Mouse (Mus musculus): ENCODE measurements around the gene Olfr615. TPM values are rescaled to one million over a fixed set of nuclear protein-coding genes. Genes with fewer than 3 reads are reported as not detected.
"Not testable (repeated sequence)": the region's sequence is repeated elsewhere in the genome, so short reads cannot be mapped to it uniquely, and the experiment has no call there.

The Olfr615 gene
- not detected for total RNA-seq (2021)
- long read RNA-seq, experiment 1, result 0 reads
- long read RNA-seq, experiment 2, result 0 reads

DNA sequence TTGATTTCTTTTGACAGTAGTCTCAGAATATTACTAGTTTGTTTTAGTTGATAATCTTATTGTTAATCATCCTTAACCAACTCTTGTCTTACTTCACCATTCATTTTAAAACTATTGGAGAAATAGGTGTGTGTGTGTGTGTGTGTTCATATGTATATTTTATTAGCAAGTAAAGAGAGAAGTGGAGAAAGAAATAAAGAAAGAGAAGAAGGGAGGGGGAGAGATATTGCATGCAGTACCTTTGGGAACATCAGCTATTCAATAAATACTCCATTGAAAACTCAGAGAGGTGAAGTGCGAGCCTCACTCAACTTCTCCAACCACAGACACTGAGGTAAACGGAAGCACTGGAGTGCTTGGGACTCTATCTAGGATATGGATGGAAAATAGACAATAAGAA lies at the start of gene Olfr615:
Gene Olfr615, plus strand, starts transcription at position 301 of the 400 bp plus-strand sequence.
- no peak for DNase-seq

GRCm38 (mm10) chr7:103512022-103512421 lies 43.9 kb upstream of the Olfr615 start, which contains the start of gene Olfr610:
Olfr610 (minus strand) TSS chr7:103512122.
- DNase-seq, result no peak

GRCm38 (mm10) chr7:103520746-103521145 lies 35.1 kb upstream of the Olfr615 start, which contains the start of gene Olfr611:
Olfr611 (minus strand) TSS chr7:103520846.
- DNase-seq, result not testable (repeated sequence)

- DNase-seq, result not testable (repeated sequence)
Measured at GRCm38 (mm10) chr7:103542617-103543016, 13.3 kb upstream of the Olfr615 start, which contains the start of gene Olfr612. Olfr612 (minus strand) TSS chr7:103542717.

GRCm38 (mm10) chr7:103547774-103548173 lies 8.1 kb upstream of the Olfr615 start, which contains the start of gene Olfr613:
Olfr613 (plus strand) TSS chr7:103548074.
- DNase-seq, result no peak

DNA sequence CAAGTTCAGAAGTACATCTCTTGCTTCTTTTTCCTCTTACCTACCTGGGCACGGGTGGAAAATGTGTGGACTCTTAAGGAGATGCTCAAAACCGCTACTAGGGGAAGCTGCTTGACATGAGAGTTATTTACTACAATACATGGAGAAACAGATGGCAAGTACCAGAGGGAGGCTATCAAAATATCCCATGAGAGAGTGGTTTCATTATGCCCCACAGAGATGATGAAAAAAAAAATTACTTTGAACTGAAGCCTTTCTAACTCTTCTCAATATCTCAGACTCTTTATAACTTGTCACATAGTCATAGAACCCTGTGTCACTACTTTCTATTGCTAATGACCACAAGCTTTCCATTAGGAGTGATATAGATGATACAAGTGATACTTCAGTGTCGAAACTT lies 13.2 kb downstream of the Olfr615 start, which contains the start of gene Olfr616:
Gene Olfr616, minus strand, starts transcription at position 101 of the 400 bp plus-strand sequence.
- DNase-seq, result no peak

- DNase-seq, result no peak
Measured at GRCm38 (mm10) chr7:103572761-103573160, 16.9 kb downstream of the Olfr615 start, which contains the start of gene Olfr617. Olfr617 (plus strand) TSS chr7:103573061.

DNA sequence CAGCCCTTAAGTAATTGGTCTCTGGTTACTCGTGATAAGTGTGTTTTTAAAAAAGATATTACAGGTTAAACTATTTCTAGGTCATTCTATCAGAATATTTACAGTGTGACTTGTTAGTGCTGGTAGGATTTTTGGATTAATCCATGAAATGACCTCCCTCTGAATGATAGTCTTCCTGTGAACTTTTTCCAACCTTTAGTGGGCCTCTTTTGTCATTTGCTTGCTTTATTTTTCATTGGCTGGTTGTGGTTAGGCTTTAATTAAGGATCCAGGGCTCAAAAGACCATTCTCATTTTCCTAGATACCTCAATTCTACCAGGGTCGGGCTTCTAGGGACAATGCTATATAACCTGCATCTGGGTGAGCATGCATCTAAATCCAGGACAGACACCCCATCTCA lies 33.9 kb downstream of the Olfr615 start, which contains the start of gene Olfr618:
Gene Olfr618, plus strand, starts transcription at position 301 of the 400 bp plus-strand sequence.
- no peak for DNase-seq

DNA sequence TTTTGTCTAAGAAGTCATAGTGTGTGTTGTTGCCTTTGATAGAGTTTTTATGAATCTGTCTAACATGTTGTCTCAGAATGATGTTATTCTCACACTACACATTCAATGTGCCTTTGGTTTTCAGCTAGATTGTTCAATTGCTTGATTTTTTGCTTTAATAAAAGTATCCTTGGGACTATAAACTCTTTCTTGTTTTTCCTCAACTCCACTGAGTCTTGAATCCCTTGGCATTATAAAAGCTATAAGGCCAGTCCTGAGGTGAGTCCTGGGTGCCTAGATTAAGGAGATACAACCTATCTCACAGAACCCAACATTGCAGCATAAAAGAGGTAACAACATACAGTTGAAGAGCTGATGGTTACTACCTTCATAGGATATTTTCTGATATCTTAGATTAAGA lies 44.4 kb downstream of the Olfr615 start, which contains the start of gene Olfr619:
Gene Olfr619, plus strand, starts transcription at position 301 of the 400 bp plus-strand sequence.
- no peak for DNase-seq

- DNase-seq, result no peak
Measured at GRCm38 (mm10) chr7:103607425-103607824, 51.5 kb downstream of the Olfr615 start.

DNA sequence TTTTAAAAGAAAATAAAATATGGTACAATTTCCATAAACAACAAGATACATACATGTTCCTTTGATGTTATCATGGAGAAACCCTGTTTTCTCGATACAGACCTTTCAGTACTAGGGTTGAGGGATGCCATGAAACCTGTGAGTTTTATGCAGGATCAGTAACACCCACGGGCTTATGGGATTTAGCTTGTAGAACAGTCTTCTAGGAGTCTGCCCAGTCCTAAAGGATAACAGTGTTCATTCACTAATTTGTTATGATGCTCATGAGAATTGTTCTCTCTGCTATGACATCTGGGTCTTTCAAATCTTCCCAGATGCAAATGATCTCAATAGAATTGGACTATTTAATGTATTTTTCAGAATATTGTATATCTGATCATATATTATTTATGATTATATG lies 56.6 kb downstream of the Olfr615 start, which contains the start of gene Olfr620:
Gene Olfr620, minus strand, starts transcription at position 101 of the 400 bp plus-strand sequence.
- DNase-seq, result no peak

Small RNA genes lying within 50 kb of the gene (microRNA-seq; reads per million reads assigned to microRNA genes)
- not detected for gene Gm26506

Other genes with a start within 250 kb of the Olfr615 start
- gene Olfr597, start 239.8 kb upstream of the Olfr615 start, total RNA-seq (2021), result not detected
- not detected for gene Olfr598, start 232.5 kb upstream of the Olfr615 start, total RNA-seq (2021)
- not detected for gene Olfr599, start 220.2 kb upstream of the Olfr615 start, total RNA-seq (2021)
- gene Olfr600, start 206.4 kb upstream of the Olfr615 start, total RNA-seq (2021), result not detected
- gene Olfr601, start 193.4 kb upstream of the Olfr615 start, total RNA-seq (2021), result not detected
- gene Olfr603, start 169.9 kb upstream of the Olfr615 start, total RNA-seq (2021), result not detected
- gene Usp17lc, start 141.0 kb upstream of the Olfr615 start, total RNA-seq (2021), result not detected
- gene Olfr605, start 110.6 kb upstream of the Olfr615 start, total RNA-seq (2021), result not detected
- not detected for gene Olfr606, start 107.0 kb upstream of the Olfr615 start, total RNA-seq (2021)
- not detected for gene Olfr607, start 91.9 kb upstream of the Olfr615 start, total RNA-seq (2021)
- not detected for gene Olfr608, start 86.2 kb upstream of the Olfr615 start, total RNA-seq (2021)
- gene Olfr609, start 58.0 kb upstream of the Olfr615 start, total RNA-seq (2021), result not detected
- not detected for gene Olfr610, start 44.0 kb upstream of the Olfr615 start, total RNA-seq (2021)
- gene Olfr611, start 35.2 kb upstream of the Olfr615 start, total RNA-seq (2021), result not detected
- not detected for gene Olfr612, start 13.4 kb upstream of the Olfr615 start, total RNA-seq (2021)
- not detected for gene Olfr613, start 8.0 kb upstream of the Olfr615 start, total RNA-seq (2021)
- gene Olfr616, start 13.1 kb downstream of the Olfr615 start, total RNA-seq (2021), result not detected
- gene Olfr617, start 17.0 kb downstream of the Olfr615 start, total RNA-seq (2021), result not detected
- gene Olfr618, start 34.0 kb downstream of the Olfr615 start, total RNA-seq (2021), result not detected
- not detected for gene Olfr619, start 44.5 kb downstream of the Olfr615 start, total RNA-seq (2021)
- gene Olfr620, start 56.5 kb downstream of the Olfr615 start, total RNA-seq (2021), result not detected
- gene Olfr622, start 86.6 kb downstream of the Olfr615 start, total RNA-seq (2021), result not detected
- not detected for gene Olfr623, start 107.6 kb downstream of the Olfr615 start, total RNA-seq (2021)
- gene Olfr624, start 115.1 kb downstream of the Olfr615 start, total RNA-seq (2021), result under 1 TPM; 0.06 to 0.09 TPM
- not detected for gene Olfr625-ps1, start 126.6 kb downstream of the Olfr615 start, total RNA-seq (2021)
- not detected for gene Olfr243, start 158.6 kb downstream of the Olfr615 start, total RNA-seq (2021)
- gene Olfr628, start 174.3 kb downstream of the Olfr615 start, total RNA-seq (2021), result not detected
- not detected for gene Olfr629, start 188.9 kb downstream of the Olfr615 start, total RNA-seq (2021)
- gene Olfr630, start 201.3 kb downstream of the Olfr615 start, total RNA-seq (2021), result not detected
- gene Olfr69, start 215.5 kb downstream of the Olfr615 start, total RNA-seq (2021), result not detected
- gene Olfr68, start 223.6 kb downstream of the Olfr615 start, total RNA-seq (2021), result not detected
- not detected for gene Olfr67, start 235.7 kb downstream of the Olfr615 start, total RNA-seq (2021)

Data from adrenal gland, postnatal 10 days (tissue).